Mouse (Mus musculus) retina, embryonic 14.5 days (tissue): ENCODE measurements around the gene Grk5.
"Not testable (repeated sequence)": the region's sequence is repeated elsewhere in the genome, so short reads cannot be mapped to it uniquely, and the experiment has no call there.

Source experiments
- DNase-seq: peaks from one replicate; pipeline ENCODE4 v3.0.0-alpha.2; 2015; ENCODE audit warnings: low spot score

Grk5 gene

DNA sequence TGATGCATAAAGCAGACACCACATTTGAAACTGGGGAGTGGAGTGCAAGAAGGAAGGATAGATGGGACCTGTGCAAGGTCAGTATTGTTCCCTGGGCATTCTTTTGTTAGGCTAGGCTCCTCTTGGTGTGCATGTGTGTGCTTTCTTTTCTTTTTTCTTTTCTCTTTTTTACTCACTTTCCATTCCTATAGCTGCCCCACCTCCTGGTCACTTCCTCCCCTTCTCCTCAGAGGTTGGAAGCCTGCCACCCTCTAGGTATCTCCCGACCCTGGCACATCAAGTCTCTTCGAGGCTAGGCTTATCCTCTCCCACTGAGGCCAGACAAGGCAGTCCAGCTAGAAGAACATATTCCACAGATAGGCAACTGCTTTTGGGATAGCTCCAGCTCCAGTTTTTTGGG lies 22.1 kb downstream of the Grk5 start:
- no peak for DNase-seq

DNA sequence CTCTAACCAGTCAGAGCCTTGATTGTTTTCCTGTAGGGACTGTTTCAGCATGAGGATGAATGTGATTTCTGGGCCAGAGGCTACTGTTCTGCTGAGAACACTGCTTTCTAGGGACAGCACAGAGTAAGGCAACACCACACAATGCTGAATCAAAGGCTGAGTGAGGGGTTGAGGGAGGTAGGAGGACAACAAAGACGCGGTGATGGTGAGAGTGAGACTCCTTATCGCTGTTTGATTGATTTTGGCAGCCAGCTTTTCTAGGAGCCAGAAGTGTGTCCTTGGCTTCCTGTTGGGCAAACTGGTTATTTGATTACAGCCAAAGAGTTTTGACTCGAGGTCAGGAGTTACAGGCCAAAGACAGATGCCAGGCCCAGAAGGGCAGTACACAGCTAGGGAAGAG lies 25.7 kb downstream of the Grk5 start:
- no peak for DNase-seq

DNA sequence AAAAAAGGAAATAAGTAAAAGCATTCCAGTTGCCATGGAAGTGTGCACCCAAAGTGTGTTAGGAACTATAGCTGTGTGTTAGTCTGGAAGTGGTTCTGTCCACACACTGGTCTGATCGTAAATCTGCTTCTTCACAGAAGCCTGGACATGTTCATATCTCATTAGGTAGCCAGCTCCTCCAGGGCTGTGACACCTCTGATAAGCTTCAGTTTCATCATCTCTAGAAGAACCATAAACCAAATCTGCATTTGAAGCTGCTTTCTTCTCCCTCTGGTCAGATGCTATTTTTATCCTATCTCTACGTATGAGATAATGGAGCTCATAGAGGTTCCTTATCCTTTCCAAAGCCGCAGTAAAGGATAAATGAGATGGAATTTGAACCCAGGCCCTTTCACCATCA lies 26.3 kb downstream of the Grk5 start:
- DNase-seq: no peak

DNA sequence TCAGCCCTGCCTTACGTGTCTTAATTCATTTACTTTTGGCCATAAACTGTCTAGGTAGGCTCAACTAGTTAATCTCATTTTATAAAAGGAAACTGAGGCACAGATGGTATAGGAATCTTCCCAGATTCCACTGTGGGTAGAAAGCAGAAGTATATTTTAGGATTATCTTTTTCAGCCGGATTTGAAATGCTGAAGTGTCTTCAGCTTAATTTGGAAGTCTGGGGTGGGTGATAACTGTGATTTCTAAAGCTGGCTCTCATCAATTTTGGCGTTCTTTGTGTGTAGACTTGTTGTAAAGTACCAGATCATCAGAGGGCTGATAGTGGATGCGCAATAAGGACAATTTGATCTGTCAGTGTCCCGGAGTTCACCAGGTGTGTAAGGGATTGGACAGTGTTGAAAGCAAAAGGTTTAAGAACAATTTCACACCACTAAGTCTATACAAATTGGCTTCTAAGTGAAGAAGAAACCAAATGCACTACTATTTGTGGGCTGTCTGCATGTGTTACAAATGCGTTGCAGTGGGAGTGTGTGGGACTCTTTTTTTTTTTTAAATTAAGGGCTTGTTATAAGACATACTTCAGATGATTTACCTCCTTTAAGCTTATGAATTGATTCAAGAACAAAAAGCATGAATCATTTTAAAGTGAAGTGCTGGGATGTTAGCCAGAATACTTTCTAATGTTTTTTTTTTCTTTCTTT lies 27.5 kb downstream of the Grk5 start:
- no peak for DNase-seq

DNA sequence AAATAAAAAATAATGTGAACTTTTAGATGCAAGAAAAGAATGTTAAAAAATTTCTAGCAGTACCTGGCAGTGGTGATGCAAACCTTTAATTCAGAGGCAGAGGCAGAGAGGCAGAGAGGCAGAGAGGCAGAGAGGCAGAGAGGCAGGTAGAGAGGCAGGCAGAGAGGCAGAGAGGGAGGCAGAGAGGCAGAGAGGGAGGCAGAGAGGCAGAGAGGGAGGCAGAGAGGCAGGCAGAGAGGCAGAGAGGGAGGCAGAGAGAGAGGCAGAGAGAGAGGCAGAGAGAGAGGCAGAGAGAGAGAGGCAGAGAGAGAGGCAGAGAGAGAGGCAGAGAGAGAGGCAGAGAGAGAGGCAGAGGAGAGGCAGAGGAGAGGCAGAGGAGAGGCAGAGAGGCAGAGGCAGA lies 35.0 kb downstream of the Grk5 start:
- DNase-seq: not testable (repeated sequence)

DNA sequence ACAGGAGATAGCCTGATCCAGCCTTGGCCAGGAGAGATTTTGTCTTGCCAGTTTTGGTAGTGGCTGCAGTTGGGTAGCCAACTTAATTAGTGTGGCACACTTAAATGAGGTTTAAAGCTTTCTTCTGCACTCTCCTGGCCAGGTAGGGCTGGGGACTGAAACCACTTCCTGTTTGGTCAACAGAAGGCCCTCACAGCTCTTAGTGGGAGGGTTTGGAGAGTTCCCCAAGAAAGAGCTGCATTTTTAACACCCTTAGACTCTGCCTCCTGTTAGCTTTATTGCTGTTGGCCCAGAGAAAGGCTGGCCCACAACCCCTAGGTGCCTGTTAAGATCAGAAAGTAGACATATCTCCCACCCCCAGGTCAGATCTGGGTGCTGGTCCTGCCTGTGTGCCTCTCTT lies 45.5 kb downstream of the Grk5 start:
- DNase-seq: no peak

DNA sequence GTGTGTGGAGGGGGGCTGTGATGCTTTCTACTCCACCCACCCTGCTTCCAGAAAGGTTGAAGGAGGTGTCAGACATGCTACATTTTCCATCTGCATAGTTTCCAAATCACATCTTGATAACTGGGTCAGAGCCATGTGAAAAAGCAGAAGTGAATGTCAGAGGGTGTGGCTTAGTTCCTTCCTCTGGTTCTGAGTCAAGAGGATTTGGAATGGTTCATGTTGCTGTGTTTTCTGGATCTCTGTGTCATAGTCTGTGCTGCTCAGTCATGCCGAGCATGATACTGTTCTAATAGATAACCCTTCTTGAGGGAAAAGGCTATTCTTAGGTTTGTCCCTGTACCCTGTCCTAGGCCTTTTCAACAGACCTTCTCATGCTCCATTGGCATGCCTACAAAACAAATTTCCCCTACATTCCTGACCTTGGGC lies 50.4 kb downstream of the Grk5 start:
- DNase-seq: no peak

DNA sequence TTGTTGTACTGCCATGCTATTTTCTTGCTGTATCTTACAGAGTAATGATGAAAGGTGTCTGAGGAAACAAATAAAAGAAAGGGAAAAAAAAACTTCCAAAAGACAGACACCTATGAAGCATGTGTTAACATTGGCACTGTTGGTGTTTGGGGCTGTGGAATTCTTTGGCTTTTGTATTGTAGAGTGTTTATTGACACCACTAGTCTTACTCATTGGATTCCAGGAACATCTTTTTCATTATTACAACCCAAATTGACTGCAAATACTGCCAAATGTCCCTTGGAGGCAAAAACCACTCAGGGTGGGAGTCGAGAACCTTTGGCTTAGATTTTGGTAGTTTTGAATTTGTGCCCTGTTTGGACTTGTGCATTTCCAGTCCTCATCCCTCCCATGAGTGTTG lies 51.3 kb downstream of the Grk5 start:
- no peak for DNase-seq

DNA sequence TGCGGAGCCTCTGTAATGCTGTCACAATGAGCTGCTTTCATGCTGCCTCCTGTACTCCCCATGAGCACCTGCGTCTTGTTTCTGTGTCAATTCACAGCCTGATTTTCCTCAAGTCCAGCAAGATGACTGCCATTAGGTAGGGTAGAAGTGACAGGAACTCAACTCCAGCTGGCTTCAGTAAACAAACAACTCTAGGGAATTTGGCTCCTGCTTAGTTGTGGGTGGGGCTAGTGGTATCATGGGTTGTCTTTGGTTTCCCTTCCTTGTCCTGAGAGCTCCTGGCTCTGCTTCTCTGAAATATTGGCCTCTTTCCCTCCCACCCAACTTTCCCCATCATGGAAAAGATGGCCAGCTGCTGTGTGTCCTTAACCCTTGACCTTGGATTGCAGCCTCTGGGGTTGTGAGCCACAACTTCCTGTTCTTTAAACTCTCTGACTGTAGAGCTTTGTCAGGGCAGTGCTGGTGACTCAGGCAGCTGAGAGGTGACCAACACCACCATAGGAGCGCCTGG lies 56.3 kb downstream of the Grk5 start:
- no peak for DNase-seq

DNA sequence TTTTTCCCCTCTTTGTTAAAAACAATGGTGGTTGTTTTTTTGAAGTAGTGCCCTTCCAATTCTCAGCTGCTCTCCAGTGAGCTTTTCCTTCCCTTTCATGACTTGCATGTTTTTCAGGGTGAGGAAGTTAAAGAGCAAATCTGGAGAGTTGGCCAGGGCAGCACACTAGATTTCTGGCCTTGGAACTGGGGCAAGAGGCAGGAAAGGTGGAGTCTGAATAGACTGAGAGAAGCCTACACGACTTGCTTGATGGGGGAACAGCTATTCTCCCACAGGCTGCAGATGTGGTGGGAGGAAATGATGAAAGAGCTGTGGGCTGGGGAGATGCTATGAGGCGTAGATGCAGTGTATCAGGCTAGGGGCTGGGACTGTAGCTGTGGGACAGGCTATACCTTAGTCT lies 57.1 kb downstream of the Grk5 start:
- no peak for DNase-seq

DNA sequence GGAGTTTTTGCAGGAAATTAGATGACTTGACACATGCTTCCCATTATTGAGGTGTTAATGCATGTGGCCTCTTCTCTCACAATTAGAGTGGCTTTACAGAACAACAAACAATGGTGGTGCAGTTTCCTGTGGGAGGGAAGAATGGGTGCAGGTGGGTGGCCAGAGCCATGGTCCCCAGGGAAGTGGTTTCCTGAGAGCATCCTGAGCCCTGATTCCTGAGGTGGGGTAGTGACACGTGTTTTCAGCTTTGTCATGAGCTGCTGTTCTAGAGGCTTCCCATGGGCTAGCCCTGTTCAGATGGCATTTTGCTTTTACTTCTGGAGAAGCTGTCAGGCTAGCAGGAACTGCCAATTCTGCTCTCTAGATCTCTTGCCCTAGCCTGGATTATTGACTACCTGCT lies 59.4 kb downstream of the Grk5 start:
- DNase-seq: no peak

DNA sequence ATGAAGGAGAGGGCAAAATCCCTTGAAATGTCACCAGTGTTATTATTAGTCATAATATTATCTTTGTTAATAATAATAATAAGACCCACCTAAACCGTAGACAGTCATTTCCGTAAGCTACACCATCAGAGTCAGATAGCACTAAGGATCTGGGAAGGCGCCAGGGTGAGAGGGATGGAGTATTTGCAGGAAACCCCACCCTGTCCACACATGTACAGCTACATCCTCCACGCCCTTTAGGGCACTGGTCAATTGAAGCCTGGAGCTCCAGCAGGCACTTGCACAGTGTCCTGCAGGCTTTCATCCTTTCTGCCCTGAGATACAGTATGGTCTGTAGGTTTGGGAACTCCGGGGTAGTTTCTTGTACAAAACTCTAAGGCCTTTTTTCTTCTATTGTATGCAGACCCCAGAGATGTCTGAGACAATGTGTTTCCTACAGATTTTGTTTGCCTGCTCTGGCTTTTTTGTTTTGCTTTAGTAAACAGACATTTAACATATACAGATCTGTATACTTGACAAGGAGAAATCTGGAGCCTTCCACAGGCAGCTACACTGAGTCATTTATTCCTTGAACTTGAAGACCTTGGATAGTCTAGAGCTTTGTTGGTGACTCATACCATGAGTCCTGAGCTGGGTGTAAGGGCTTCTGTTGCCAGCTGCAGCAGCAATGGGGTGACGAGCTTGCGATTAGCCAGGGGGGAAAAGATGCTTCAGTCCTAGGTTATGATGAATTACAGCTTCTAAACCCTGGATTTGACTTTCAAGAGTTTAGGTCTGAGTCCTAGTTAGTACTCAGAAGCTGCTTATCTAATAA lies 60.7 kb downstream of the Grk5 start:
- no peak for DNase-seq

DNA sequence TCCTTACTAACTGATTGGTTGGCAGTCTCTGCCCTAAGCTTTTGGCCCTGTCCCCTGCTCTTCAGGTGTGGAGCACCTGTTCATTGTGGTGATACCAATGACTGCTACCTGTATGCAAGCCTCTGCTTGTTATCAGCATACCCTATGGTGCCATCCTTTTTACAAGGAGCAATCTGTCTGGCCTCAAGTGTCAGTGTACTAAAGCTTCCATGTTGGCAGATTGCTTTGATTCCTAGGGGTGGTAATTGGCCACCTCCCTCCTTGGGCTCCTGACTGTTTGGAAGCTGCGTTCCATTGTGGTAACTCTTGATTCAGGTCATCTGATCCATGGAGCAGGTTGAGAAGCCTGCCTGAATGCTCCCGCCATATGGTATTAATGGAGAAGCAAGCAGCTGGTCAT lies 65.6 kb downstream of the Grk5 start:
- no peak for DNase-seq

DNA sequence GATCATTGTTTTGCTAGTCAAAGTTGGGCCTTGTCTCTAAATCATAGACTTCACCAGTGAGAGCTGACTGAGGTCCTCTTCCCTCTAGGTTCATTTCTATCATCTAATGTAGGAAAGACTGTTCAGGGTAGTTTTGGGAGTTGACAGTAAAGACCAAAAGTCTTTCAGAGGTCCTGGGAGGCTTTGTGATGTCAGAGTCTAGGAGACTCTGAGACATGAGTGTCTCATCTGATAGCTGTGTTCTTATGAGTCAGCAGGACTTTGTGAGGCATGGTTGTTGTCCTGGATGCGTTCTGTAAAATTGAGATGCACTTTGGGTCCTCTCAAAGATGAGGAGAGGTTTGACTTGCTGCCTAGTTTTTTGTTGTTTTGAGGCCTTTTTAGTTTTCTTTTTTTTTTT lies 66.2 kb downstream of the Grk5 start:
- DNase-seq: no peak

DNA sequence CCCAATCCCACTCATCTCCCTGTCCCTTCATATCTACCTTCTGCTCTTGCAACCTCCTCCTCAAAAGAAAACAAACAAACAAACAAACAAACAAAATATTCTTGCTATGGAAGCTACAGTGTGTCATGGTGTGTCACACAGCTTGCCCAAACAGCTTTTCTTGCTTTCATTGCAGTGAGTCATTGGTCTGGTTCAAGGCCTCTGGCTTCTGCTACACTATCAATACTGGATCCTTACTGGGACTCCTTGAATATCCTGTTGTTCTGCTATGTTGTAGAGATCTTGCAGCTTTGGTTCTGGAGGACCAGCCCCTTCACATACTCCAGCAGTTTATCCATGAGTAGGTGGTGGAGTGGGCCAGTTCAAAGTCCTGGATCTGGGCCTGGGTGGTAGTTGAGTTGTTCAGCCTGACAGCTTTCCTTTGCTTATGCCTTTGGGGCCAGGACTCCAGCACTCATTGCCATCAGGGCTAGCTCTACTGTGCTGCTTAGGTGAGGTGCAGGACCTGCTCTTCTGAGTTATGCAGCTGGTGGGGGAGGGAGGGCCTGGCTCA lies 66.7 kb downstream of the Grk5 start:
- DNase-seq: no peak

DNA sequence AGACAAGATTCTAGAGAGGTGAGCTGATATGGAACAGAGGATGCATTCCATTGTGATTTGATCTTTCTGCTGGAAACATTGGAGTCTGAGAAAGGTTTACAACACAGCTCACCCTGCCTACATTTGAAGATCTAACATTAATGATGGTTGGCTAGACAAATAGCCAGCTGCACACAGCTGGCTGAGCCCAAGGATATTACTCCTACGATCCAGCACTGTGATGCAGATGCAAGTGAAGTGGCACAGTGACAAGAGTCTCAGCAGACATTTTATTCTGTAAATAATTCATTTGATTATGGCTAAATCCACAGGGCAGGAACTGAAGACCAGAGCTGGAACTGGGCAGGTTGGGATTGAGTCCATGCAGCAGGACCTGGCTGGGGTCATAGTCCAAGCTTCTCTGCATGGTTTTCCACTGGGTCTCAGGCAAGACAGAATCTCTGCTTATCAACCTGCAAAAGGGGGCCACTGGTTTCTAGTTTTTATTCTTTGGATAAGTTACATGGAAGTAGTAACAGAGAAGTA lies 70.2 kb downstream of the Grk5 start:
- DNase-seq: no peak

DNA sequence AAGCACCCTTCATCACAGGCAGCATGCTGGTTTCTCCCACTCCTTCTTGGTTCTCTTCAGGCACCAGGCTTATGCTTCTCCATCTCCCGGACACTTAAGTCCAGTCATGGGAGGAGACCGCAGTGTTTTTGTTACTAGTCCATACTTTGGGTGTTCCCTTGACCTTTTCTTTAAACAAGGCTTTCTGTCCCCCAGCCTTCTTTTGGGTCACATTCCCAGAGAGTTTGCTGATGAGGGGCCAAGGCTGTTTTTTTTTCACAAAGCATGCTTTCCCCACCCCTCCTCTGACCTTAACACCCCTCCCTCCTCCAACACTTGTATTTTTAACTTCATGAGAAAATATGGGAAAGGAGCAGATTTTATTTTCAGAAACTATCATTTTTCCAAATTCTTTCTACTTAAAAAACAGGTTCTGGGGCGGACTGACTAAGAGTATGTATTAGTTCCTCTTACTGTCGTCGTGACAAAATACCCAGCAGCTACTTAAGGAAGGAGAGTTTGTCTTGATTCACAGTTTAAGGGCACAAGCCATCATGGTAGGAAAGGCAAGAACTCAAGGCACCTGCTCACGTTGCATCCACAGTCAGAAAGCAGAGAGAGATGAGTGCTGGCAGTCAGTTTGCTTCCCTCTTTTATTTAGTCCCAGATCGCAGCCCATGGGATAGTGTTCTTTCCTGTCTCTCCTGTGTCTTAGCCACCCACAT lies 73.0 kb downstream of the Grk5 start:
- DNase-seq: no peak

DNA sequence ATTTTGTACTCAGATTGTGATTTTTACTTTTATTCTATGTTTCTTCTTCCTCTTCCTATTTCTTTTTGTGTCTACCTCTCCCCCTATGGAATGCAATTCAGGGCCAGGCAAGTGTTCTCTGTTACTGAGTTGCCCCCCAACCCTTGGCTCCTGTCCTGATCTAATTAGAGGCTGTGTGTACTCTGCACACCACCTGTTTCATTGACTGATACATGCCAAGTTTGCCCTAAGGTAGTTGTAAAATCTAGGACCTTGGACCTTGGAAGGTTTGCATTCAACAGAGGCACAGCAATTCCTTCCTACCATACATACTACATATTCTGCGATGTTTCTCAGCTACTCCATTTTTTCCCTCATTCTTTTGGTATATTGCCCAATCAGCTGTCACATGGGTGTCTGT lies 78.4 kb downstream of the Grk5 start:
- no peak for DNase-seq

DNA sequence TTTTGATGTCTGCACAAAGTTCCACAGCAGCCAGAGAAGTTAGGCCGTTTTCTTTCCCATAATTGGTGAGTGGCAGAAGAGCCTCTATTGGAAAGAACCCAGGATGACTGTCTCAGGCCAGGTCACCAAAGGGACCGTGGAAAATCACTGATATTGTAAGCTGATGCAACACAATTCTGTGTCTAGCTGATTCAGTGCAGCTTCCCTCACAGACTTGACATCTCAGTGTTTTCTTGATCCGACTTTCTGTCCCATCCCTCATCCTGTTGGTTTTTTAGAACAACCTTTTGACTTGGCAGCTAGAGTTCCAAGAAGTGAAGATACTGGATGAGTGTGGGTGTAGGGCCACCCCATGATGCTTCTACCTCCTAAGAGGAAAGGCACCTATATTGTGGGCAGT lies 80.9 kb downstream of the Grk5 start:
- no peak for DNase-seq

DNA sequence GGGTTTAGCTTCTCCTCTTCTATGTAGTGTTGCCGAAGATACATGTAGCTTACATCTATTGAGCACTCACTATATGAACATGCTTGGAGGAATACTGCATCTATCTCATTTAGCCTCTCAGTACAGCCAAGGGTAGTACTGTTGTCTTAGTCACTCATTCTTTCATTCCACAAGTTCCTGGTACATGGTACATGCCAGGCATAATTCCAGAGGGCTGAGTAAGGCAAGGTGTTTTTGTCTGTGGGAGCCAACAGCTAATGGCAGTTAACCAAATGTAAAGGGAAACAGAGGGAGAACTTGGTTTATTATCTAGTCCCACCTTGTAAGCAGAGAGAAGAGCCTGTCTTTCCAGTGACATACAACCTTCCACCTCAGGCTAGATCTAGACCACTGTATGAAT lies 82.0 kb downstream of the Grk5 start:
- DNase-seq: no peak

DNA sequence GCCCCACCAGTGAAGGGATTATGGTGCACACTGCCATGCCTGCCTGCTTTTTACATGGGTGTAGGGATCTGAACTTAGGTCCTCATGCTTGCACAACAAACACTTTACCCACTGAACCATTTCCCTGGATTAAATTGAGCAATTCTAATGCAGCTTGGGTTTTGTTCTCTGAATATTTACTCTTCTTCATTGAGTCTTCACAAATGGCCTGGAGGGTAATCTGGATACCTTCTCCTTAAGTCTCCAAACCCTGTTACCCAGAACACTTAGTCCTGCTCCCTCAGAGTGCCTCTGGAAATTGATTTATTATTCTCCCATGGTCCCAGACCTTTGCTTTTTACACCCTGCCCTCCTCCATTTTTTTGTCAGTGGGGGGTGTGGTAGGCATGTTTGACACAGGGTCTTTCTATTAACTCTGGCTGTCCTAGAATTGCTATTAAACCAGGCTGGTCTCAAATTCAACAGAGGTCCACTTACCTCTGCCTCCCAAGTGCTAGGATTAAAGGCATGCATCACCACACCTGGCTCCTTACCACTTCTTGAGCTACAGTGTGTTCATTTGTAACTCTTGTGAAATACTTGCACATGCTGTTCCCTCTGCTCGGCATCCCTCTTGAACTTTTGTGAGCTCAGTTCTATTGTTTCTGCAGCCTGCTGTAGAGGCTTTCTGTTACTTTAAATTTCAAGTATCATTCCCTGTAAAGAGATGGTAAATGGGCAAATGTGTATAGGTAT lies 82.9 kb downstream of the Grk5 start:
- no peak for DNase-seq

DNA sequence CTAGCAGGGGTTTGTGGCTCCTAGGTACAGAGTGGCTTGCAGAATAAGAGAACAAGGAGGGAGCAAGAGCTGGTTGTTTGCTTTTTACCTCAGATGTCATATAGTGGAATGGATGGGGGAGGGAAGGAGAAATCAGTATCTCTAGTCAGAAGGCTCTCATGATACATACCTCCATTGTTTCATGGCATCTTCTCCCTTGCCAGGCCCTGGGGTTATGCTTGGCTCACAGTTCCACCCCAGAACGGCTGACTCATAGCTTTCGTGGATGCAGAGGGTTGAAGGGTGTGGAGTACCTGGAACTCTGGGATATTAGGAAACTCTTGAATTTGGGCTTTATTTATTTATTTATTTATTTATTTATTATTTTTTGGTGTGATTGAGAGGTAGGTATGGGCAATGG lies 84.0 kb downstream of the Grk5 start:
- no peak for DNase-seq
